Mouse (Mus musculus) urinary bladder, postnatal 25 days (tissue): ENCODE results near the gene Ryr1.
"Not testable (repeated sequence)": the region's sequence is repeated elsewhere in the genome, so short reads cannot be mapped to it uniquely, and the experiment has no call there.

Experiments used
- DNase-seq: peaks from one replicate; pipeline ENCODE4 v3.0.0; 2022; ENCODE audit warnings: low spot score

Ryr1 gene

GRCm38 (mm10) chr7:28985207-28985606, 139.8 kb downstream of the Ryr1 start:
- no peak for DNase-seq

- no peak for DNase-seq
These were observed 140.5 kb downstream of the Ryr1 start for GRCm38 (mm10) chr7:28984452-28984851.

GRCm38 (mm10) chr7:28983849-28984248, 141.1 kb downstream of the Ryr1 start:
- DNase-seq = no peak

GRCm38 (mm10) chr7:28983141-28983564, 141.8 kb downstream of the Ryr1 start:
- no peak for DNase-seq

- DNase-seq = no peak
These were observed 142.5 kb downstream of the Ryr1 start for GRCm38 (mm10) chr7:28982274-28983013.

GRCm38 (mm10) chr7:28981651-28982273, 143.2 kb downstream of the Ryr1 start, which contains the start of the genes Eif3k and Map4k1:
Gene Eif3k (minus strand): TSS chr7:28981864.
Gene Map4k1 (plus strand): TSS chr7:28982050.
- peak; percentile 90 for DNase-seq

- no peak for DNase-seq
These were observed 147.4 kb downstream of the Ryr1 start for GRCm38 (mm10) chr7:28977556-28977955.

GRCm38 (mm10) chr7:28973025-28973424, 152.0 kb downstream of the Ryr1 start:
- no peak for DNase-seq

- peak; percentile 84 for DNase-seq
These were observed 152.4 kb downstream of the Ryr1 start for GRCm38 (mm10) chr7:28972542-28972985.

GRCm38 (mm10) chr7:28971770-28972269, 153.2 kb downstream of the Ryr1 start:
- peak; percentile 52 for DNase-seq

GRCm38 (mm10) chr7:28971029-28971428, 153.9 kb downstream of the Ryr1 start:
- DNase-seq = no peak

- DNase-seq = no peak
These were observed 155.1 kb downstream of the Ryr1 start for GRCm38 (mm10) chr7:28969672-28970394.

GRCm38 (mm10) chr7:28969271-28969670, 155.7 kb downstream of the Ryr1 start:
- DNase-seq = no peak

GRCm38 (mm10) chr7:28968120-28968519, 156.9 kb downstream of the Ryr1 start:
- DNase-seq = not testable (repeated sequence)

- DNase-seq = no peak
These were observed 158.1 kb downstream of the Ryr1 start for GRCm38 (mm10) chr7:28966751-28967505.

GRCm38 (mm10) chr7:28966181-28966580, 158.8 kb downstream of the Ryr1 start:
- no peak for DNase-seq

GRCm38 (mm10) chr7:28965346-28965840, 159.6 kb downstream of the Ryr1 start:
- DNase-seq = no peak

- DNase-seq = no peak
These were observed 161.5 kb downstream of the Ryr1 start for GRCm38 (mm10) chr7:28963399-28963923.

GRCm38 (mm10) chr7:28961927-28962670, 162.9 kb downstream of the Ryr1 start, which contains the start of gene Actn4:
Gene Actn4 (minus strand): TSS chr7:28962340.
- DNase-seq = peak; percentile 99

- no peak for DNase-seq
These were observed 163.4 kb downstream of the Ryr1 start for GRCm38 (mm10) chr7:28961584-28961926.
